ENCODE assay signal across 10 mouse cellular contexts in the genomic region with DNA sequence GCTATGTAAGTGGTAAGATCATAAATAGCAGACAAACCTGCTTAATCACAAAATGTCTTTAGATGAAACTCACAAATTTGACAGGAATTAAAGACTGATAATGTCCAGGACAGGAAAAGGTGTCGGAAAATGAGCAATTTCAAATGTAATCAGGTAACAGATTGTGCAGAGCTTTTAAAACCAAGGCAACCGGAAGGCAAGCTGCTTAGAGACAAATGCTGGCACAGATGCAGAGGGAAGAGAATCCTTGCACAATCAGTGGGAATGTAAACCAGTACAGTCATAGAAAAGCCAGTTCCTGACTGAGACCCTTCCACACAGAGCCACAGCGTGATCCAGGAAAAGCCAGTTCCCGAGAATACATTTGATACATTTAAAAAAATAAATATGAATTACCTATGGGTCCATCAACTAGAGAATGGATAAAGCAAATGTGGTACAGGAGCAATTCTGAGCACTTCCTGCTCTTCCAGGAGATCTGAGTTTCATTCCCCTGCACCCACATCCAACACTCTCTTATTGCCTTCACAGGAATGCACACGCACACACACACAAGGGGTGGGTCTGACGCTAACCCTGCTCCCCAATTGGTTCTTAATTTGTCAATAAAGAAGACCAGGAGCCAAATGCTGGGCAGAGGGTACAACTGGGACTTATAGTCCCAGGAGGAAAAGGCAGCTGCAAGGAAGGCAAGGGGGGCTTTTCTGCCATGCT. TPM values are rescaled to one million over a fixed set of nuclear protein-coding genes. Genes with fewer than 3 reads are reported as not detected.
DNase-seq lines count a peak whose midpoint lies in the region; ATAC-seq lines count a peak whose summit lies in the region.
"Had no signal": no experiment of that assay in that cellular context is flagged by ENCODE, and none has a peak within 500 bp of the region (broad histone marks: within the 10 kb centered on the region; RNA-seq: fewer than 3 reads in every experiment).

No protein-coding gene starts in this region.

- no peak for ATAC-seq in heart, embryonic 14.5 days (ENCODE audit: insufficient number of reproducible peaks, insufficient read depth, low FRiP score, low read depth)
- ATAC-seq in erythroid progenitor cell, adult 5-6 weeks (replicated peaks; ENCODE audit: low FRiP score, poor library complexity, severe bottlenecking): no peak

- no peaks in the 10 kb centered on the region for H3K36me3 ChIP-seq in heart, embryonic 14.5 days (ENCODE audit: control insufficient read depth, insufficient read depth, low read length)
- H3K36me3 ChIP-seq in heart, embryonic 10.5 days: no peaks in the 10 kb centered on the region

- H3K27me3 ChIP-seq in heart, embryonic 14.5 days (ENCODE audit: control insufficient read depth, insufficient read depth, low read length): no peaks in the 10 kb centered on the region
- H3K27me3 ChIP-seq in heart, embryonic 10.5 days (ENCODE audit: insufficient read depth, poor library complexity, severe bottlenecking): no peaks in the 10 kb centered on the region

- no peak overlapping the region for H3K4me3 ChIP-seq in heart, embryonic 14.5 days (ENCODE audit: control insufficient read depth in 1 of 2, insufficient read depth in 1 of 2, low read depth in 1 of 2, low read length in 2 of 2)
- no peak overlapping the region for H3K4me3 ChIP-seq in heart, embryonic 10.5 days
- H3K4me3 ChIP-seq: myocyte had no signal

- no peaks in the 10 kb centered on the region for H3K4me1 ChIP-seq in heart, embryonic 14.5 days (ENCODE audit: control insufficient read depth in 2 of 2, insufficient read depth in 2 of 2, low read length in 2 of 2)
- H3K4me1 ChIP-seq in heart, embryonic 10.5 days: no peaks in the 10 kb centered on the region

- H3K9me3 ChIP-seq in heart, embryonic 14.5 days (ENCODE audit: control insufficient read depth, low read length): 0 out of 2 replicates have a peak, but pooled peaks cover 3% of the 10 kb centered on the region
- H3K9me3 ChIP-seq in heart, embryonic 10.5 days: no peaks in the 10 kb centered on the region

- H3K9ac ChIP-seq in heart, embryonic 14.5 days (ENCODE audit: low read length): no peak overlapping the region

- no peak for DNase-seq in heart, embryonic 10.5 days (ENCODE audit: low spot score)
- peak; percentile 13 for DNase-seq in retina, adult 2 months (ENCODE audit: low read depth, low spot score)
- no peak for DNase-seq in retina, postnatal 1 day
- peak; percentile 52 to 66 for DNase-seq in cerebellum, postnatal 25 days
- DNase-seq in right cerebral cortex, postnatal 4 days: peak; percentile 8
- DNase-seq in kidney, postnatal 14 days: no peak
- DNase-seq: left cerebral cortex, postnatal 4 days had no signal

- 70% methylated on average over 6 of the region's 6 CpGs for WGBS in heart, embryonic 14.5 days
- WGBS in heart, embryonic 10.5 days: 63% methylated on average over 6 of the region's 6 CpGs

- peak overlapping the region; percentile 22 to 33; a peak in 1 of 4 replicates for H3K27ac ChIP-seq in heart, embryonic 14.5 days (replicated peaks in 1 of 2; ENCODE audit: control insufficient read depth in 1 of 2, insufficient read depth in 1 of 2, low read depth in 2 of 2, low read length in 2 of 2)
- no peak overlapping the region; the same call in 1 of the 2 replicates for H3K27ac ChIP-seq in heart, embryonic 10.5 days

- no peak overlapping the region for H3K4me2 ChIP-seq in heart, embryonic 14.5 days (ENCODE audit: low read length)

RNA-seq across cellular contexts. Expression of gene Ocln, which starts 26.4 kb away (rescaled TPM):
- 2.0 and 2.1 TPM in 2 replicates for polyA plus RNA-seq in heart, embryonic 14.5 days (2014; fragmentation: Nextera tagmentation; extraction: Ambion mirVana)
- 1.7 and 4.8 TPM in 2 replicates for polyA plus RNA-seq in heart, embryonic 10.5 days (2016; fragmentation: Nextera tagmentation; extraction: Ambion mirVana)
- not detected in 2 replicates for total RNA-seq in erythroid progenitor cell, adult 5-6 weeks (2015; ENCODE audit: low replicate concordance)
- total RNA-seq in erythroid progenitor cell, adult 5-6 weeks (2017; ENCODE audit: low replicate concordance): not detected in 2 replicates

RNA-seq across cellular contexts. Expression of gene Gtf2h2, which starts 33.7 kb away (rescaled TPM):
- polyA plus RNA-seq in heart, embryonic 14.5 days (2014; fragmentation: Nextera tagmentation; extraction: Ambion mirVana): 51.4 and 55.4 TPM in 2 replicates
- 58.9 and 73.5 TPM in 2 replicates for polyA plus RNA-seq in heart, embryonic 10.5 days (2016; fragmentation: Nextera tagmentation; extraction: Ambion mirVana)
- total RNA-seq in erythroid progenitor cell, adult 5-6 weeks (2015; ENCODE audit: low replicate concordance): 13.4 and 25.9 TPM in 2 replicates
- 13.9 and 15.7 TPM in 2 replicates for total RNA-seq in erythroid progenitor cell, adult 5-6 weeks (2017; ENCODE audit: low replicate concordance)

Comparison
In these comparisons a context has a peak if more than half of its experiments do, and no peak if none do; other contexts are left out.
1. DNase-seq: peak in retina, adult 2 months (single experiment), cerebellum, postnatal 25 days (2 of 2) and right cerebral cortex, postnatal 4 days (single experiment); none in heart, embryonic 10.5 days (single experiment), retina, postnatal 1 day (single experiment) and kidney, postnatal 14 days (single experiment).